Mouse (Mus musculus) hindbrain, embryonic 11.5 days (tissue): ENCODE results near the gene Acsl6. TPM values are rescaled to one million over a fixed set of nuclear protein-coding genes. Genes with fewer than 3 reads are reported as not detected.

Experiments
- ATAC-seq: fragments of 200-750 bp; cut with Nextera tagmentation; 2 replicates; pipeline ENCODE4 v1.8.0; 2017; ENCODE audit warnings: mild to moderate bottlenecking, moderate TSS enrichment, moderate library complexity; ENCODE audit not compliant: low FRiP score
- DNase-seq: peaks from one replicate; pipeline ENCODE4 v3.0.0-alpha.2; 2015; ENCODE audit warnings: low spot score
- H3K27ac ChIP-seq: fragments of 300-500 bp; sonication (generic); 2 replicates; pipeline ENCODE4 v1.5.1; 2014; ENCODE audit warnings: mild to moderate bottlenecking, low read depth, low read length
- H3K27me3 ChIP-seq: fragments of 300-500 bp; sonication (generic); 2 replicates; pipeline ENCODE4 v1.6.1; 2014; ENCODE audit warnings: mild to moderate bottlenecking, low read length, moderate library complexity, mixed read lengths; ENCODE audit not compliant: control insufficient read depth, insufficient read depth
- H3K36me3 ChIP-seq: fragments of 300-500 bp; sonication (generic); 2 replicates; pipeline ENCODE4 v1.6.1; 2014; ENCODE audit warnings: mild to moderate bottlenecking, low read length, moderate library complexity, mixed read lengths; ENCODE audit not compliant: control insufficient read depth, insufficient read depth
- H3K4me1 ChIP-seq: fragments of 300-500 bp; sonication (generic); replicated peaks from 2 replicates; pipeline ENCODE4 v1.6.1; 2014; ENCODE audit warnings: low read length, mixed read lengths; ENCODE audit not compliant: control insufficient read depth, insufficient read depth
- H3K4me2 ChIP-seq: fragments of 300-500 bp; sonication (generic); replicated peaks from 2 replicates; pipeline ENCODE4 v1.6.1; 2014; ENCODE audit warnings: mild to moderate bottlenecking, low read depth, low read length
- H3K4me3 ChIP-seq: fragments of 300-500 bp; sonication (generic); 2 replicates; pipeline ENCODE4 v1.5.1; 2014; ENCODE audit warnings: low read depth, low read length
- H3K9ac ChIP-seq: fragments of 300-500 bp; sonication (generic); 2 replicates; pipeline ENCODE4 v1.6.1; 2014; ENCODE audit warnings: low read depth, low read length
- H3K9me3 ChIP-seq: fragments of 300-500 bp; sonication (generic); 2 replicates; pipeline ENCODE4 v1.6.1; 2016; ENCODE audit warnings: low read length; ENCODE audit not compliant: control insufficient read depth
- WGBS: fragments of 180-500 bp; shearing (Covaris S2); extraction: QIAGEN DNeasy Blood & Tissue Kit; methylation state at CpG from one replicate; pipeline ENCODE4 v1.1.7; 2014; 5-methylcytosine and 5-hydroxymethylcytosine counted together
- polyA plus RNA-seq: library from polyadenylated mRNA; unstranded; fragments of >200 nt; fragmentation: Nextera tagmentation; extraction: Ambion mirVana; gene quantifications from 2 replicates; pipeline ENCODE4 v1.2.1, GENCODE M21; 2014

Acsl6 gene
- polyA plus RNA-seq, 1 experiment from 2014 or later = 16.8 TPM

- no peak for DNase-seq
Measured at GRCm38 (mm10) chr11:54351704-54352103, 48.1 kb downstream of the Acsl6 start.

GRCm38 (mm10) chr11:54353121-54353576 is 49.6 kb downstream of the Acsl6 start:
- H3K4me1 ChIP-seq = peaks cover 3% of the 10 kb centered on the region; the same call in 1 of the 2 replicates
- H3K36me3 ChIP-seq = no peaks in the 10 kb centered on the region
- DNase-seq (peak; percentile 63), ATAC-seq (peak; percentile 71; the same call in 1 of the 2 replicates)
- H3K27ac ChIP-seq = peak overlapping the region; percentile 72
- H3K4me3 ChIP-seq = no peak overlapping the region
- WGBS = 10% methylated on average over 8 of the region's 8 CpGs
- H3K4me2 ChIP-seq = peak overlapping the region; percentile 4; the same call in 1 of the 2 replicates
- no peaks in the 10 kb centered on the region for H3K27me3 ChIP-seq
- peak overlapping the region; percentile 24 for H3K9ac ChIP-seq
- no peaks in the 10 kb centered on the region for H3K9me3 ChIP-seq

More at GRCm38 (mm10) chr11:54351704-54352103, 48.1 kb downstream of the Acsl6 start:
- Histone ChIP-seq H3K9me3 (no peaks in the 10 kb centered on the region), H3K27ac (no peak overlapping the region), H3K4me3 (no peak overlapping the region), H3K9ac (no peak overlapping the region), H3K4me2 (no peak overlapping the region), H3K27me3 (no peaks in the 10 kb centered on the region), H3K4me1 (peaks cover 3% of the 10 kb centered on the region; the same call in 1 of the 2 replicates), H3K36me3 (no peaks in the 10 kb centered on the region)
- ATAC-seq = no peak
- WGBS = 62% methylated on average over 5 of the region's 5 CpGs

GRCm38 (mm10) chr11:54354595-54355563 is 51.3 kb downstream of the Acsl6 start:
- WGBS = 51% methylated on average over 15 of the region's 15 CpGs
- Histone ChIP-seq H3K4me2 (no peak overlapping the region), H3K4me3 (no peak overlapping the region), H3K9ac (no peak overlapping the region), H3K4me1 (peaks cover 3% of the 10 kb centered on the region; the same call in 1 of the 2 replicates), H3K9me3 (no peaks in the 10 kb centered on the region), H3K36me3 (no peaks in the 10 kb centered on the region), H3K27me3 (no peaks in the 10 kb centered on the region), H3K27ac (no peak overlapping the region)
- ATAC-seq = peak; percentile 86
- peak; percentile 80 for DNase-seq

- Histone ChIP-seq H3K4me3 (no peak overlapping the region), H3K4me2 (no peak overlapping the region), H3K4me1 (peaks cover 3% of the 10 kb centered on the region; the same call in 1 of the 2 replicates), H3K36me3 (no peaks in the 10 kb centered on the region), H3K27ac (no peak overlapping the region), H3K27me3 (no peaks in the 10 kb centered on the region), H3K9me3 (no peaks in the 10 kb centered on the region), H3K9ac (no peak overlapping the region)
- ATAC-seq (no peak), DNase-seq (no peak)
- 64% methylated on average over 7 of the region's 7 CpGs for WGBS
Measured at GRCm38 (mm10) chr11:54355564-54355955, 52.0 kb downstream of the Acsl6 start.

- no peak overlapping the region for H3K4me3 ChIP-seq
- DNase-seq = peak; percentile 15
- H3K4me1 ChIP-seq = peaks cover 3% of the 10 kb centered on the region; the same call in 1 of the 2 replicates
- H3K9me3 ChIP-seq = no peaks in the 10 kb centered on the region
- ATAC-seq = no peak
- WGBS = 60% methylated on average over 4 of the region's 4 CpGs
- H3K36me3 ChIP-seq = no peaks in the 10 kb centered on the region
- H3K4me2 ChIP-seq = no peak overlapping the region
- H3K27me3 ChIP-seq = no peaks in the 10 kb centered on the region
- H3K27ac ChIP-seq = no peak overlapping the region
- H3K9ac ChIP-seq = no peak overlapping the region
Measured at GRCm38 (mm10) chr11:54356676-54357075, 53.1 kb downstream of the Acsl6 start.

GRCm38 (mm10) chr11:54372553-54372952 is 69.0 kb downstream of the Acsl6 start:
- H3K9me3 ChIP-seq = no peaks in the 10 kb centered on the region
- H3K4me1 ChIP-seq = no peaks in the 10 kb centered on the region
- H3K27me3 ChIP-seq = no peaks in the 10 kb centered on the region
- DNase-seq (no peak), ATAC-seq (no peak)
- no peak overlapping the region for H3K4me3 ChIP-seq
- no peak overlapping the region for H3K4me2 ChIP-seq
- no peaks in the 10 kb centered on the region for H3K36me3 ChIP-seq
- no peak overlapping the region for H3K27ac ChIP-seq
- H3K9ac ChIP-seq = no peak overlapping the region

GRCm38 (mm10) chr11:54390386-54390785 is 86.8 kb downstream of the Acsl6 start:
- H3K4me2 ChIP-seq = no peak overlapping the region
- no peaks in the 10 kb centered on the region for H3K9me3 ChIP-seq
- DNase-seq (no peak), ATAC-seq (no peak)
- 70% methylated on average over 8 of the region's 8 CpGs for WGBS
- no peaks in the 10 kb centered on the region for H3K4me1 ChIP-seq
- H3K4me3 ChIP-seq = no peak overlapping the region
- H3K9ac ChIP-seq = no peak overlapping the region
- no peaks in the 10 kb centered on the region for H3K27me3 ChIP-seq
- H3K36me3 ChIP-seq = no peaks in the 10 kb centered on the region
- H3K27ac ChIP-seq = no peak overlapping the region

- 94% methylated on average over 4 of the region's 4 CpGs for WGBS
- ATAC-seq = no peak
Measured at GRCm38 (mm10) chr11:54391326-54391725, 87.7 kb downstream of the Acsl6 start.

More at GRCm38 (mm10) chr11:54391326-54391725, 87.7 kb downstream of the Acsl6 start:
- no peak for DNase-seq
- Histone ChIP-seq H3K27me3 (no peaks in the 10 kb centered on the region), H3K36me3 (no peaks in the 10 kb centered on the region), H3K4me2 (no peak overlapping the region), H3K27ac (no peak overlapping the region), H3K9ac (no peak overlapping the region), H3K4me3 (no peak overlapping the region), H3K9me3 (no peaks in the 10 kb centered on the region), H3K4me1 (no peaks in the 10 kb centered on the region)
